Mouse (Mus musculus): Measurements from ENCODE around the gene Zkscan6.

Gene Zkscan6

GRCm38 (mm10) chr11:65806909-65807504 lies at the start of gene Zkscan6:
TSS of gene Zkscan6 (plus strand) at chr11:65807175.
- DNase-seq, result peak; percentile 90 to 92

GRCm38 (mm10) chr11:65759350-65759749 lies 47.6 kb upstream of the Zkscan6 start:
- no peak for DNase-seq

- DNase-seq, result no peak
These were observed 46.1 kb upstream of the Zkscan6 start for GRCm38 (mm10) chr11:65760912-65761311.

- DNase-seq, result no peak
These were observed 38.5 kb upstream of the Zkscan6 start for GRCm38 (mm10) chr11:65768445-65768844.

GRCm38 (mm10) chr11:65769990-65770389 lies 37.0 kb upstream of the Zkscan6 start:
- DNase-seq, result no peak

GRCm38 (mm10) chr11:65771546-65771945 lies 35.4 kb upstream of the Zkscan6 start:
- DNase-seq, result no peak

- DNase-seq, result no peak
These were observed 33.4 kb upstream of the Zkscan6 start for GRCm38 (mm10) chr11:65773535-65773934.

- no peak for DNase-seq
These were observed 32.9 kb upstream of the Zkscan6 start for GRCm38 (mm10) chr11:65773946-65774656.

GRCm38 (mm10) chr11:65776906-65777611 lies 29.9 kb upstream of the Zkscan6 start:
- DNase-seq, result no peak

GRCm38 (mm10) chr11:65777810-65778209 lies 29.2 kb upstream of the Zkscan6 start:
- DNase-seq, result no peak

GRCm38 (mm10) chr11:65779066-65779465 lies 27.9 kb upstream of the Zkscan6 start:
- DNase-seq, result no peak

- DNase-seq, result no peak
These were observed 27.4 kb upstream of the Zkscan6 start for GRCm38 (mm10) chr11:65779578-65779977.

GRCm38 (mm10) chr11:65781596-65781995 lies 25.4 kb upstream of the Zkscan6 start:
- DNase-seq, result no peak

- DNase-seq, result no peak
These were observed 20.8 kb upstream of the Zkscan6 start for GRCm38 (mm10) chr11:65786160-65786559.

GRCm38 (mm10) chr11:65787421-65788151 lies 19.4 kb upstream of the Zkscan6 start:
- peak in 1 of 2 experiments; percentile 64 for DNase-seq

GRCm38 (mm10) chr11:65788154-65788553 lies 18.8 kb upstream of the Zkscan6 start, which contains the start of gene Map2k4:
TSS of gene Map2k4 (minus strand) at chr11:65788297.
- peak; percentile 95 to 96 for DNase-seq

- DNase-seq, result no peak
These were observed 12.4 kb upstream of the Zkscan6 start for GRCm38 (mm10) chr11:65794428-65795219.

- no peak for DNase-seq
These were observed 11.1 kb upstream of the Zkscan6 start for GRCm38 (mm10) chr11:65795896-65796295.

- DNase-seq, result peak; percentile 87 to 91
These were observed 5.1 kb upstream of the Zkscan6 start for GRCm38 (mm10) chr11:65801899-65802298.

GRCm38 (mm10) chr11:65806321-65806904 lies 562 bp upstream of the Zkscan6 start:
- DNase-seq, result no peak

GRCm38 (mm10) chr11:65807601-65808000 lies 626 bp downstream of the Zkscan6 start:
- no peak for DNase-seq

- no peak for DNase-seq
These were observed 5.1 kb downstream of the Zkscan6 start for GRCm38 (mm10) chr11:65812088-65812487.

Measured in cerebellum, postnatal 14 days (tissue).